Mouse (Mus musculus): ENCODE results near the gene Mt2.
A peak's percentile ranks its signal among the peaks of the same experiment; 100 is the strongest.

DNA sequence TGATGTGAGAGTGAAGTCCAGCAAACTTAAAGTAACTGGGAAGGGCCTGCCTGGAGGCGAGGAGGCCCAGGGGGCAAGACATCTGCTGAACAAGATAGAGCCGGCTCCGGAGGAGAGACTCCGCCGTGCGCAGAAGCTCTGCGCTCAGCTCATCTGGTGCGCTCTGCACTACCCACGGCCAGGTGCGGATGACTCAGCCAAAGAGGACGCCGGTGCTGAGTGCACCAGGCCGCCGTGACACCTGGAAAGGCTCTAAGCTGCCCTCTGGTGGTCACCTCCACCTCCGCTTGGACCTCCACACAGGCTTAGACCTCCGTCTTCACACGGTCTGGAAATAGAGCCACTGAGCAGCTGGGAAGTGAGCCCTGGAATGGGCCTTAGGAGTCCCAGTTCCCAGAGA is 14.1 kb downstream of the Mt2 start:
- TF ChIP-seq POLR2A (IDR thresholded peaks at IDR 0.05; ENCODE audit: low read depth, low read length) (peak; percentile 55; the same call in 1 of the 2 replicates), CTCF (IDR thresholded peaks at IDR 0.05; ENCODE audit: extremely low read depth, insufficient read length, insufficient replicate concordance, low read depth, low read length) (peak; percentile 81)
